ENCODE assay signal across 8 mouse cellular contexts in the genomic region with DNA sequence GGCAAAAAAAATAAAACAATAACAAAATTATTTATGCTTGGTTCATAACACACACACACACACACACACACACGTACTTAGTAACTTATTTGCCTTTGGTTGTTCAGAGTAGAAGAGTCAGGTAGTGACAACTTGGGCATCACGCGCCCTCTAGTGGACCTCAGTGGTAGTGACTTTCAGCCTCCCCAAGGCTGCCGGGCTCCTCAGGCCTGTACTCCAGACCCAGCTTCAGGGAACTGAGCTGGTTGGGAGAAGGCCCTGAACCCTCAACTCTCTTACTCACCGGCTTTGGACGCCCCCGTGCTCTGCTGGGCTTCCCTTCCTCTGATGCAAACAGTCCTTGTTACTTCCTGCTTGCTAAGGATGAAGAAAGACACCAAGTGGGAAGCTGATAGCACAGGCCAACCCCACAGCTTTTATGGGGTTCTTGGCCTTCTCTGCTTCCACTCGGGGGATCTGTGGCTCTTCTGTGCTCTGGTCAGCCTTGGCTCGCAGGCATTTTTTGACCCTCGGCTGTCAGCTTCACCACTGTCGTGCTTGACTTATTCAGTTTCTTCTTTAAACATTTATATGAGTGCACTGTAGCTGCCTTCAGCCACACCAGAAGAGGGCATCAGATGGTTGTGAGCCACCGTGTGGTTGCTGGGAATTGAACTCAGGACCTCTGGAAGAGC. TPM values are rescaled to one million over a fixed set of nuclear protein-coding genes. Genes with fewer than 3 reads are reported as not detected.
A peak's percentile ranks its signal among the peaks of the same experiment; 100 is the strongest.
DNase-seq lines count a peak whose midpoint lies in the region; ATAC-seq and TF ChIP-seq lines count a peak whose summit lies in the region.

No protein-coding gene starts in this region.

- TF ChIP-seq CTCF in Patski (IDR thresholded peaks at IDR 0.05), result peak; percentile 85

- no peak overlapping the region for H3K27ac ChIP-seq in hindbrain, embryonic 11.5 days (ENCODE audit: low read depth, low read length)

- POLR2A ChIA-PET in Patski (lab: Charles Lee), result interaction anchor here (0.6 to 2.5 kb wide), 17 partner anchors 11 to 698 kb away, joined by 3 to 21 read pairs (median 5); partner anchors contain the start of genes Slc25a45 and Yif1a

- DNase-seq in Patski (ENCODE audit: low read depth, low spot score), result peak; percentile 56
- peak; percentile 92 to 93 for DNase-seq in cerebellum, postnatal 10 days
- DNase-seq in frontal cortex, postnatal 10 days (ENCODE audit: low spot score in 2 of 2), result peak; percentile 64 to 82
- DNase-seq in hindbrain, embryonic 11.5 days (ENCODE audit: low spot score), result peak; percentile 93
- DNase-seq in layer of hippocampus, postnatal 14 days (ENCODE audit: low spot score in 2 of 2), result peak; percentile 81 to 85
- DNase-seq in lung, postnatal 36 days, result peak; percentile 96
- peak; percentile 87 for DNase-seq in retina, postnatal 1 day
- DNase-seq in thymus, postnatal 4 days, result peak; percentile 93

- no peaks in the 10 kb centered on the region for H3K27me3 ChIP-seq in Patski
- H3K27me3 ChIP-seq in hindbrain, embryonic 11.5 days (ENCODE audit: control insufficient read depth, insufficient read depth, low read length), result no peaks in the 10 kb centered on the region

- CTCF ChIA-PET in Patski (lab: Charles Lee), result interaction anchor here (0.8 to 3.9 kb wide), 52 partner anchors 8 to 231 kb away, joined by 3 to 120 read pairs (median 6); partner anchors contain the start of genes Ap5b1, Cdc42ep2, Frmd8 and Slc25a45

- 9% methylated on average over 12 of the region's 12 CpGs for WGBS in hindbrain, embryonic 11.5 days

- in situ Hi-C loops in Patski (cut with MboI; ENCODE audit: low pct_unique_long_range_greater_than_20kb), result loop anchor here (5.0 to 10.0 kb wide), 2 partner anchors 171 to 252 kb away; no protein-coding TSS in a partner anchor

- H3K9ac ChIP-seq in hindbrain, embryonic 11.5 days (ENCODE audit: low read depth, low read length), result no peak overlapping the region

- ATAC-seq in Patski, result peak; percentile 68
- ATAC-seq in hindbrain, embryonic 11.5 days (ENCODE audit: low FRiP score), result 0 out of 2 replicates have a peak, but pooled peaks have one; percentile 72

- H3K9me3 ChIP-seq in hindbrain, embryonic 11.5 days (ENCODE audit: control insufficient read depth, low read length), result no peaks in the 10 kb centered on the region

- H3K4me2 ChIP-seq in hindbrain, embryonic 11.5 days (replicated peaks; ENCODE audit: low read depth, low read length), result no peak overlapping the region

- H3K36me3 ChIP-seq in hindbrain, embryonic 11.5 days (ENCODE audit: control insufficient read depth, insufficient read depth, low read length), result no peaks in the 10 kb centered on the region

- no peak overlapping the region for H3K4me3 ChIP-seq in hindbrain, embryonic 11.5 days (ENCODE audit: low read depth, low read length)

- H3K4me1 ChIP-seq in hindbrain, embryonic 11.5 days (replicated peaks; ENCODE audit: control insufficient read depth, insufficient read depth, low read length), result no peaks in the 10 kb centered on the region

RNA-seq across cellular contexts. Expression of gene Scyl1, which starts 15.4 kb away (rescaled TPM):
- polyA plus RNA-seq in Patski (2021), result 117 TPM
- polyA plus RNA-seq in hindbrain, embryonic 11.5 days (2014; fragmentation: Nextera tagmentation; extraction: Ambion mirVana), result 47.2 and 55.7 TPM in 2 replicates
- total RNA-seq in layer of hippocampus, postnatal 14 days (2021), result 10 to 100 TPM; 73.6 to 75.1 TPM

RNA-seq across cellular contexts. Expression of gene Ltbp3, which starts 45.9 kb away (rescaled TPM):
- polyA plus RNA-seq in Patski (2021), result 747 TPM
- 3.5 and 3.8 TPM in 2 replicates for polyA plus RNA-seq in hindbrain, embryonic 11.5 days (2014; fragmentation: Nextera tagmentation; extraction: Ambion mirVana)
- total RNA-seq in layer of hippocampus, postnatal 14 days (2021), result 10 to 100 TPM; 24.7 to 32.7 TPM

RNA-seq across cellular contexts. Expression of gene Fam89b, which starts 57.1 kb away (rescaled TPM):
- polyA plus RNA-seq in Patski (2021), result 73.0 TPM
- 165 and 174 TPM in 2 replicates for polyA plus RNA-seq in hindbrain, embryonic 11.5 days (2014; fragmentation: Nextera tagmentation; extraction: Ambion mirVana)
- 10 to 100 TPM; 32.1 to 41.1 TPM for total RNA-seq in layer of hippocampus, postnatal 14 days (2021)

Comparison
In these comparisons a context has a peak if more than half of its experiments do, and no peak if none do; other contexts are left out.
1. RNA of gene Ltbp3, which starts 45.9 kb away (polyA plus RNA-seq): 747 TPM in Patski (single experiment); 3.5 to 3.8 TPM in hindbrain, embryonic 11.5 days; every median in the first group is over 100 times any median in the second.
2. Peak in every context shown above with its lines, with median percentiles within 50 percentile points of each other: DNase-seq.